Mouse (Mus musculus): ENCODE measurements around the gene Ppfia1. TPM values are rescaled to one million over a fixed set of nuclear protein-coding genes. Genes with fewer than 3 reads are reported as not detected.

Gene Ppfia1
- 16.8 and 19.2 TPM in 2 replicates for polyA plus RNA-seq (2015; fragmentation: Nextera tagmentation; extraction: Ambion mirVana)

GRCm38 (mm10) chr7:144553237-144554122 is at the start of gene Ppfia1:
Ppfia1 (minus strand) TSS chr7:144553729.

DNA sequence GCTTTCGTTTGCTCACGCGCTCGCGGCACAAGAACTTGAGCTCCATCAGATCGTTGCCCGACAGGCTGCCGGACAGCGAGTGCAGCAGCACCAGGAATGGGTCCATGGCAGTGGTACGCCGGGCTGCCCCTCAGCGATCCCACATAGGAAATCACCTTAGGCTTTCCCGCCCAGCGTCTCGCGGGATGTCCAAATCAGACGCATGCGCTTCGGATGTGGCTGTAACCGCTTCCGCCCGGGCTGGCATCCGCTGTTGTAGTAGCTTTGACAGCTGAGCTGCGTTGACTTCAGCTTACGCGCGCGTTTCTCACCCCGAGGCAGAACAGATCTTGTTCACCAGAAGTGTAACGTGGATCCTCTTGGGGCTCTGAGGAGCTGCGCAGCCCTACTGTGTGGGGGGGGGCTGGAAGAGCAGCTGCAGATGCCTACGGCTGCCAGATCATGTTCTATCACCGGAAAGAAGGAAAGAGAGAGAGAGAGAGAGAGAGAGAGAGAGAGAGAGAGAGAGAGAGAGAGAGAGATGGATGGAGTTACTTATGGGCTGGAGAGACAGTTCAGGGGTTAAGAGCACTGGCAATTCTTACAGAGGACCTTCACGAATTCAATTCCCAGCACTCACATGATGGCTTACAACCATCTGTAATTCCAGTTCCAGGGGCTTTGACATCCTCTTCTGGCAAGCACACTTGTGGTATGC is 28.9 kb upstream of the Ppfia1 start, which contains the start of gene Fadd:
Gene Fadd (minus strand): TSS at position 180 of the 697 bp plus-strand sequence.

DNA sequence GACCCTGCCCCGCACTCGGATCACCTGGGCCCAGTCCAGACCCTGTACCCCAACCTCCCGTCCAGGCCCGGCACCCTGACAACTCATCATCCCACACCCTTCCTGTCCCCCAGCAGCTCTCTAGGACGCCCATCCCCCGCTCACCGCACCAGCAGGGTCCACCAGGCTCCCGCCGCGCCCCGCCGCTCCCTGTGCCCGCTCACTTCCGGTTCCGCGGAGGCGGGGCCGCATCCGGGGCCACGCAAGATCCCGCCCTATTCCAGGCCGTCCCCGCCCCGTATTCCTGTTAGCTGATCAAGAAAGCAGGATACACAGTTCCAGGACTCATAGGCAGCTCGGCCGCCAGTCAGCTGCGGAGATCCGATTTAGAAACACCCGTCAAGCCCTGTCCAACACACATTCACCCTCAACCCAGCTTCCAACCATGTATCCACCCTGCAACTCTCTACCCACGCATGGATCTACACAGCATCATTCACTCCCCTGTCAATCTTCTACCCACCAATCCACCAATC is 82.9 kb downstream of the Ppfia1 start, which contains the start of gene Cttn:
Gene Cttn (minus strand): TSS at position 465 of the 515 bp plus-strand sequence.

Other genes with a start within 250 kb of the Ppfia1 start
- 144 and 158 TPM in 2 replicates for gene Cttn, start 82.7 kb downstream of the Ppfia1 start, polyA plus RNA-seq (2015; fragmentation: Nextera tagmentation; extraction: Ambion mirVana)
- gene Fadd, start 28.7 kb upstream of the Ppfia1 start, polyA plus RNA-seq (2015; fragmentation: Nextera tagmentation; extraction: Ambion mirVana) = 5.7 and 6.1 TPM in 2 replicates
- gene Ano1, start 198.2 kb upstream of the Ppfia1 start, polyA plus RNA-seq (2015; fragmentation: Nextera tagmentation; extraction: Ambion mirVana) = 38.6 and 42.9 TPM in 2 replicates

Measured in urinary bladder, postnatal 0 days (tissue).